Mouse (Mus musculus): ENCODE measurements around the gene Lhx2. TPM values are rescaled to one million over a fixed set of nuclear protein-coding genes. Genes with fewer than 3 reads are reported as not detected.
A peak's percentile ranks its signal among the peaks of the same experiment; 100 is the strongest.

Gene Lhx2
- polyA plus RNA-seq, 1 experiment from 2014 or later: 22.1 TPM

DNA sequence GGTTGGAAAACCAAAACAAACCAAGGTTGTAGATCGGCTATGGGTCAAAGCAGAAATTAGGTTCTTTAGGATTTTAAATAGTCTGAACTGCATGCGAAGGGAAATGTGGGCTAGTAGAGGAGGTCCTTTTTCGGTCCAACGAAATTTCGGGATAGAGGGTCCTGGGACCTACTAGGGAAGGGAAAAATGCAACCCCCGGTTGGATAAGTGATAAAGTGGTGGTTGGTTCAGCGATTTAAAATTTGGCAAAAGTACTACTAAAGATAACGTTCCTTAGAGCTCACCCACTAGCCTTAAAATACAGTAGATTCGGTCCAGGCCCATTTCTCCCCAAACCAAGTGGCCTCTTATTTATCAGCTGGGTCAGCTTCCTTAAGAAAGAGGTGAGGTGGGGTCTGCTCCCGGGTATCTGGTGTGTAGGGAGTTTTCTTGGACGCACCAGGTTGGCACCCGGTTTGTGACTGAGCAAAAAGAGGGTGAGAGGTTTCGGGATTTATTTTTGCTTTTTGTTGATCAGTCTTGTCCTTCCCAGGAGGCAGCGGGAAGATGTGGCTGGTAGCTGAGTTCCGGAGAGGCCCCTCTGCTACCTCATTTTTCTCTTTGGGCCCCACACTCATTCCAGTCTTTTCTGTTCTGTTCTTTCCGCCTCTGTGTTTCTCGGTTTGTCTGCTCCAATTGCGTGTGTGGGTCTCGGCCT is 16.8 kb downstream of the Lhx2 start:
- H3K27ac ChIP-seq: peak overlapping the region; percentile 75
- H3K4me2 ChIP-seq: peak overlapping the region; percentile 57
- peaks cover 96% of the 10 kb centered on the region for H3K27me3 ChIP-seq
- H3K4me3 ChIP-seq: peak overlapping the region; percentile 44
- no peaks in the 10 kb centered on the region for H3K9me3 ChIP-seq
- ATAC-seq (ENCODE audit: low FRiP score): no peak
- H3K9ac ChIP-seq: peak overlapping the region; percentile 40
- no peaks in the 10 kb centered on the region for H3K36me3 ChIP-seq
- H3K4me1 ChIP-seq (replicated peaks): peaks cover 37% of the 10 kb centered on the region
- WGBS: under 1% methylated on average over 19 of the region's 19 CpGs

DNA sequence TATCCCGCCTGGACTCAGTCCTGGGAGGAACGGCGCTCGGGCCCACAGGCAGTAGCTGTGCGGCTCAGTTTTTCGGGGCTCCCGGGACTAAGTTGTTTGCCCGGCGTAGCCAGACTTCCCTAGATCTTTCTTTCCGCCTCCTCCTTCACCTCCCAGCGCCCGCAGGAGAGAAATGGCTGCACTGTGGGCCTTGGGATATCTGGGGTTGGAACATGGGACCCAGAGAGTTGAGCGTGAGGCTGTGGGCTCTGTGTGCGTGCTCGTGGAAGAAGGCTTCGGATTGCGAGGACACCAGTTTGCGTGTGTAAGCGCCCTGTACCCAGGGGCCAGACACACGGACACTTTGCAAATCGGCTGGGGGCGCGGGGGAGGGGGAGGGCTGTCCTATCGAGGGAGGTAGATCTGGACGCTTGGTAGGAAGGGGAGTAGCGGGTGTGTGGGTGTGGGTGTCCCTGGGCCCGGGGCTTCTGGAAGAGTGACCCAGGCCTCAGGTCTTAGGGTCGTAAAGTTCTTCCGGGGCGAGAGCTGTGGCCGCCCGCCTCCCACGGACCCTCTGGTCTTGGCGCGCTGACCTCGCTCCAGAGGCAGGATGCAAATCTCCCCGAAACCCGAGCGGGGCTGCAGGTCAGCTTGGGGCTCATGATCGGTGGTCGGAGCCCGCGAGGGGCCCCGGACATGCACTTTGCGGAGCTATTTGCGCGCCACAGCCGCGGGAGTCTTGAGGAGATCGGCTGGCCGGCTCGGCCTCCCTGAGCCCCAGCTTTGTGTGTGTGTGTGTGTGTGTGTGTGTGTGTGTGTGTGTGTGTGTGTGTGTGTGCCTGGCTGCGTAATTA is 17.6 kb downstream of the Lhx2 start:
- Histone ChIP-seq H3K36me3 (no peaks in the 10 kb centered on the region), H3K4me3 (peak overlapping the region; percentile 44), H3K27me3 (peaks cover 96% of the 10 kb centered on the region), H3K4me1 (replicated peaks) (peaks cover 30% of the 10 kb centered on the region), H3K9ac (peak overlapping the region; percentile 40), H3K4me2 (peak overlapping the region; percentile 57), H3K9me3 (no peaks in the 10 kb centered on the region), H3K27ac (peak overlapping the region; percentile 75)
- WGBS: under 1% methylated on average over 53 of the region's 53 CpGs
- ATAC-seq (ENCODE audit: low FRiP score): no peak

DNA sequence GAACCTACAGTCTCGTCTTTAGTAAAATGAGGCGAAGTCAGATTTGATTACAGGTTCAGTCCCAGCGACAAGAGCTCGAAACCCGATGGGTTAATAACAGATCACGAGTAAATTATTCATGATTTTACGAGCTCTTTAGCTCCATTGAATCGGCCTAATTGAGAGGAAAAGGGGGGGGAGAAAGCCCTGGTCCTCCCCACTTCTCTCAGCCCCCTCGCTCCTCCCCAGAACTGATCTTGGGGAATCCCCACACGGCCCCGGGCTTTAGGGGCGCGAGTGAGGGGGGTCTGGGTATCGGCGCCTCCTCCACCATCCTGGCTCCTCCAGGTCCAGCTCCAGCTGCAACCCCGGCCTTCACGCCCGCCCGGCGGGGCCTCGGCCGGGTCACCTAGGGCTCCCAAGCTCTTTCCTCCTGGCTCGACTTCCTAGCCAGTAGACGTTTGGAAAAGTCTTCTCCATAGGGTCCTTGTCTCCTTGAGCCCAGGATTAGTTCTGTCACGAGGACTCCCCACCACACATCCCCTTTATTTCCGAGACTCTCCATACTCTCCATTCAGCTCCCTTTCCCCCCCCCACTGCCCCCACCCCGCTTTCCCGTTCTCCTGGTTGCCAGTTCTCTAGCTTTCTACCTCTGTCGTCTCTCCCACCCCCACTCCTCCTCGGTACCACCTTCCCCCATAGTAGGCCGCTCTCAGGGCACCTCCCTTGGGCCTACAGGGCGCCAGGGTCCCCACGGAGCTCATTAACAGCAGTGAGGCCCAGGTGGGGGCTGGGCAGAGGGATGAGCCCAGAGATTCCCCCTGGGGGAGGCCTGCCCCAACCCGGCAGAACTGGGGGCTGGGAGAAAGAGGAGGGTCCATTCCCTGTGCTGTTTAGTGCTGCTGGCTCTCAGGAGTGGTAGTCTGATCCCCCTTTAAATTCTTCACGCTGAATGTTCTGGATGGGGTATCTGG is 18.5 kb downstream of the Lhx2 start:
- Histone ChIP-seq H3K4me2 (peak overlapping the region; percentile 57), H3K27me3 (peaks cover 96% of the 10 kb centered on the region), H3K27ac (peak overlapping the region; percentile 69), H3K36me3 (no peaks in the 10 kb centered on the region), H3K4me3 (peak overlapping the region; percentile 44), H3K9me3 (no peaks in the 10 kb centered on the region), H3K9ac (peak overlapping the region; percentile 60), H3K4me1 (replicated peaks) (peaks cover 24% of the 10 kb centered on the region)
- ATAC-seq (ENCODE audit: low FRiP score): no peak
- 1% methylated on average over 35 of the region's 35 CpGs for WGBS

DNA sequence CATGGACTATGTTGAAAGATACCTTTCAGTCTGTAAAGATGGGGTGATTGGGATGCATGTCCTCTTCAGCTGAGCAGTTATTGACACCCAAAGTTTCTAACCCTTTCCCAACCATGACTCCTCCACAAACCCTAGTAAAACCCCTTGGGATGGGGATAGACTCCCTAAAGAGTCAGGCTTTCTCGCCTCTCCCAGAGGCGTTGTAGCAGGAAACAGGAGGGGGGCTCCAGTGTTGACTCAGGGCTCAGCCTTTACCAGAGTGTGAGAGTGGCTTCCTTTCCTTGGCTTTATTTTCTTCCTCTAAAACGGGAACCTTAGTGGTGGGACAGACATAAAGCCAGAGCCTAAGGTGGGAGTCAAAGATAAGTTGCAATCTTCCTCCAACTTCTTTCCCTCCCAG is 19.5 kb downstream of the Lhx2 start:
- ATAC-seq (ENCODE audit: low FRiP score): no peak
- 5% methylated on average over 3 of the region's 3 CpGs for WGBS
- Histone ChIP-seq H3K4me2 (peak overlapping the region; percentile 36), H3K27ac (0 out of 2 replicates have a peak overlapping the region, but pooled peaks have one; percentile 37), H3K9ac (no peak overlapping the region), H3K9me3 (no peaks in the 10 kb centered on the region), H3K4me1 (replicated peaks) (peaks cover 24% of the 10 kb centered on the region), H3K27me3 (peaks cover 96% of the 10 kb centered on the region), H3K36me3 (no peaks in the 10 kb centered on the region), H3K4me3 (no peak overlapping the region)

DNA sequence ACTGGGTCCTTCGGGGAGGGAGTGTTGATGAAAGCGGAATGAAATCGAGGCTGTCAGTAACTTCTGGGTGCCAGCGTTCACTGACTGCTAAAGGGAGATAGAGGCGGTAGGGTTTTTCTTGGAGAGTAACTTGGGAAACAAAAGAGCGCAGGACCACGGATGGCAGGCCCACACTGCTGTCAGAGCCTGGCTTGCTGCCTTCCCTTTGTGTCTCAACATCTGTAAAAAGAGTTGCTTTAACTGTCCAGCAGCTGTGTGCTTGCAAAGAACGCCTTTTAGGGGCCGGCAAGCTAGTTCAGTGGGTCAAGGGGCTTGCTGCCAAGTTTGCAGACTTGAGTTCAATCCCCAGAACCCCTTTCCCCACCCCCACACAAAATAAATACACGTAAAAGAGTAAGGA is 20.1 kb downstream of the Lhx2 start:
- Histone ChIP-seq H3K27me3 (peaks cover 96% of the 10 kb centered on the region), H3K36me3 (no peaks in the 10 kb centered on the region), H3K27ac (0 out of 2 replicates have a peak overlapping the region, but pooled peaks have one; percentile 37), H3K9ac (no peak overlapping the region), H3K9me3 (no peaks in the 10 kb centered on the region), H3K4me2 (peak overlapping the region; percentile 36), H3K4me1 (replicated peaks) (peaks cover 24% of the 10 kb centered on the region), H3K4me3 (no peak overlapping the region)
- ATAC-seq (ENCODE audit: low FRiP score): no peak
- WGBS: 1% methylated on average over 10 of the region's 10 CpGs

DNA sequence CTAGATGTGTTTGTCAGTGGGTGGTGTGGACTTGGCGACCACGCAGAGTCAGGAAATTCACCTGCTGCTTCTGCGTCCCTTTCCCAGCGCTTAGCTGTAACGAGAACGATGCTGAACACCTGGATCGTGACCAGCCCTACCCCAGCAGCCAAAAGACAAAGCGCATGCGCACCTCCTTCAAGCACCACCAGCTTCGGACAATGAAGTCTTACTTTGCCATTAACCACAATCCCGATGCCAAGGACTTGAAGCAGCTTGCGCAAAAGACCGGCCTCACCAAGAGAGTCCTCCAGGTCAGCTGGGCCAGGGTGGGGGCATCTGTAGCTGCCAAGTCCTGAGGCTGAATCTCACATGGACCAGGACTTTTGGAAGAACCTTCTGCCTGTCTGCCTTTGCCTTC is 20.7 kb downstream of the Lhx2 start:
- Histone ChIP-seq H3K4me1 (replicated peaks) (peaks cover 18% of the 10 kb centered on the region), H3K27me3 (peaks cover 96% of the 10 kb centered on the region), H3K4me3 (no peak overlapping the region), H3K9ac (no peak overlapping the region), H3K36me3 (no peaks in the 10 kb centered on the region), H3K9me3 (no peaks in the 10 kb centered on the region), H3K27ac (no peak overlapping the region; the same call in 1 of the 2 replicates), H3K4me2 (peak overlapping the region; percentile 36)
- no peak for ATAC-seq (ENCODE audit: low FRiP score)
- WGBS: 2% methylated on average over 13 of the region's 13 CpGs

DNA sequence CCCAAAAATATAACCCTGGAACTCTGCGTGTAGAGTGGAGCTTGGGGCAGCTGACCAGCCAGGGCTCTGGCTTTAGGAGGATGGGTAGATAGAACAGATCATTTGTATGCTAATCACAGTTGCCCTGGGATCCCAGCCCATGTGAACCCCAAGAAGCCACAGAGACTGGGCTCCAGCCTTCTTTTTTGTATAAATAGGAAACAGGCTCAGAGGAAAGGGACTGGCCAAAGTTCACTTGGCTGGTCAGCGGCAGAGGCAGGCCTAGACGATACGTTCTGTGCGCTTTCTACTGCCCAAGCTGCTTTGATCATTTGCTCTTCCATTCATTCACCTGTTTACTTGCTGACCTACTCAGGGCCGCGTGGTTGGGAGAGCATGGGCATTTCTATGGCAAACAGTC is 27.1 kb downstream of the Lhx2 start:
- Histone ChIP-seq H3K9me3 (no peaks in the 10 kb centered on the region), H3K9ac (no peak overlapping the region), H3K4me1 (replicated peaks) (peaks cover 4% of the 10 kb centered on the region), H3K4me2 (no peak overlapping the region), H3K4me3 (no peak overlapping the region), H3K27me3 (peaks cover 97% of the 10 kb centered on the region), H3K36me3 (no peaks in the 10 kb centered on the region), H3K27ac (no peak overlapping the region)
- 64% methylated on average over 7 of the region's 7 CpGs for WGBS
- no peak for ATAC-seq (ENCODE audit: low FRiP score)

DNA sequence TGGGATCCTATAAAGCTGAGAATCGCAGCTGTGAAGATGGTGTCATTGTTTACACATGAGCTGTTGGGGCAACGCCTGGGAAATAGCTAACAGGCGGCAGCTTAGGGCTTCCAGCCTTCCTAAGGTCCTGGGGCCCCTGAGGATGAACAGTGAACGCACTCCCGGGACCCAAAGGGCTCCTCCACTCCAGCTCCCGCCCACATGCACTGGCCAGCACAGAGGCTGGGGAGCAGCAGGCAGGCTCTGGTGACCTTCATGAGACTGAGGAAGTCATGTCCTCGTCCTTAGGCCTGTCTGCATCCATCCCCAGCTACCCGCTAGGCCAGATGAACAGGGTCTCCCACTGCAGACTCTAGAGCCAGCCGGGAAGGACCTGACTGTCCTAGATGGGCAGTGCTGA is 27.9 kb downstream of the Lhx2 start:
- no peak for ATAC-seq (ENCODE audit: low FRiP score)
- Histone ChIP-seq H3K4me3 (no peak overlapping the region), H3K27me3 (peaks cover 97% of the 10 kb centered on the region), H3K9ac (no peak overlapping the region), H3K27ac (no peak overlapping the region), H3K9me3 (no peaks in the 10 kb centered on the region), H3K4me1 (replicated peaks) (peaks cover 4% of the 10 kb centered on the region), H3K4me2 (no peak overlapping the region), H3K36me3 (no peaks in the 10 kb centered on the region)
- WGBS: 20% methylated on average over 9 of the region's 9 CpGs

DNA sequence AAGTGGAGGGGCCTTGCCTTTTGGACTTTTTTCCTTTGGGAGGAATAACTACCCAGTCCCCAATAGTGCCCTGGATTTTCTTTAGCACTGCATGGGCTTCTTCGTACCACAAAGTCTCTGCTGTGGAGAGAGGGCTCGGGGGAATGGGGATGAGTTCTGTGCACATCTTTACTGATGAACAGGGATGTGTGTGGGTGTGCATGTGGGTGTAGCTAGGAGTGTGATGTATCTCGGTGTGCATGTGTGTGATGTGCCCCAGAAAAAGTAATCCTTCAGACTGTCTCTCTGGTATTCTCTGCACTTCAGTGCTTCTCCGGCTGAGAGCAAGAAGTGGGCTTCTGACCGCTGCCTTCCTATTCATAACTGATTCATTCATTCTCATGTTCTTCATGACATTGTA is 28.8 kb downstream of the Lhx2 start:
- Histone ChIP-seq H3K36me3 (no peaks in the 10 kb centered on the region), H3K4me1 (replicated peaks) (peaks cover 4% of the 10 kb centered on the region), H3K27ac (no peak overlapping the region), H3K4me2 (no peak overlapping the region), H3K4me3 (no peak overlapping the region), H3K27me3 (peaks cover 96% of the 10 kb centered on the region), H3K9ac (no peak overlapping the region), H3K9me3 (no peaks in the 10 kb centered on the region)
- no peak for ATAC-seq (ENCODE audit: low FRiP score)
- WGBS: 63% methylated on average over 5 of the region's 5 CpGs

DNA sequence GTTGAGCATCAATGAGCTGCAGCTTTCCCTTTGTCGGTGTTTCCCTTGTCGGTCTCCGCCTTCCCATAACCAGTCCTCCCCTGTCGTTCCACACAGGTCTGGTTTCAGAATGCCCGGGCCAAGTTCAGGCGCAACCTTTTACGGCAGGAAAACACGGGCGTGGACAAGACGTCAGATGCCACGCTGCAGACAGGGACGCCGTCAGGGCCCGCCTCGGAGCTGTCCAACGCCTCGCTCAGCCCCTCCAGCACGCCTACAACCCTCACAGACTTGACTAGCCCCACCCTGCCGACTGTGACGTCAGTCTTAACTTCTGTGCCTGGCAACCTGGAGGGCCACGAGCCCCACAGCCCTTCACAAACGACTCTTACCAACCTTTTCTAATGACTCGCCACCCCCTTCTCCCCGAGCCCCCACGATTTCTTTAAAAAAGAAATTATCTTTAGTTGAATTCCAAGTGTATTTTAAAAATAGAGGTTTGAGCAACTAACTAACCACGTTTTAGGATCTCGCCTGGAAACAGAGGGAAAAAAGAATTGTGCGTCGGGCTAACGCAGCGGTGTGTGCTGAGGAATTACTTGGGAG is 29.8 kb downstream of the Lhx2 start:
- 6% methylated on average over 31 of the region's 31 CpGs for WGBS
- H3K27ac ChIP-seq: no peak overlapping the region
- H3K9ac ChIP-seq: no peak overlapping the region
- H3K4me3 ChIP-seq: no peak overlapping the region
- peak overlapping the region; percentile 41 for H3K4me2 ChIP-seq
- no peaks in the 10 kb centered on the region for H3K9me3 ChIP-seq
- H3K36me3 ChIP-seq: no peaks in the 10 kb centered on the region
- peaks cover 4% of the 10 kb centered on the region for H3K4me1 ChIP-seq (replicated peaks)
- H3K27me3 ChIP-seq: peaks cover 96% of the 10 kb centered on the region
- no peak for ATAC-seq (ENCODE audit: low FRiP score)

DNA sequence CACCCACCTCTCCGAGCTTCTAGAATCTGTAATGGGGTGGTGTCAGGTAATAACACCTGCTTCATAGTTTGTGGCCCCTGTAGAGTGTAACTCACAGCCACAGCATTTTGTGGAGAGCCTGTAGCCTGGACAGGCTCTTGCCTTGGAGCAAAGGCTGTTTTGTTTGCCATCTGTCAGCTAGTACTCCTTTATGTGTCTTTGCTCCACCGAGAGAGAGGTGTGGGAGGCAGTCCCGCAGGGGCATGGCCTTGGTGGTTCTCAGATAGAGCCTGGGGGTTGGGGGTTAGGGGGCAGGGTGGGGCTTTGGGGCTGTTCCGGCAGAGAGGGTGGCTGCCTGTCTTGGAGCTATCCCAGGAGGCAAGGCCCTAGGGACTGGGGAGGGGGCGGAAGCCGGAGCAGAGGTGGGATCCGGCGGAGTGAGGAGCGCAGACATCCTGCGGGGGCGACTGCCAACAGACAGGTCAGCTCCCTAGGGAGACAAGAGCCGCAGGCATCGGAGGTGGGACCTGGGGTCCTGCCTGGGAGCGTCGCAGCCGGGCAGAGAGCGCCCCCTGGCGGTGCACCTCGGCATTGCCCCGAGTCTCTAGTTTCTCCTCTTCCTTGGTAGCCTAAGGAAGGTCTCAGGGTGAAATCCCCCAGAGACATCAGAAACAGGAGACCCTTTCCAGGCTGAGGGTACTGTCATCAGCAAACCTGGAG is 36.7 kb downstream of the Lhx2 start:
- Histone ChIP-seq H3K36me3 (no peaks in the 10 kb centered on the region), H3K9ac (no peak overlapping the region), H3K27ac (no peak overlapping the region), H3K4me3 (no peak overlapping the region), H3K4me1 (replicated peaks) (peaks cover 15% of the 10 kb centered on the region), H3K27me3 (peaks cover 97% of the 10 kb centered on the region), H3K4me2 (0 out of 2 replicates have a peak overlapping the region, but pooled peaks have one; percentile 26), H3K9me3 (no peaks in the 10 kb centered on the region)
- WGBS: 3% methylated on average over 20 of the region's 20 CpGs
- ATAC-seq (ENCODE audit: low FRiP score): no peak

Data from hindbrain, embryonic 13.5 days (tissue).